Mouse (Mus musculus) forelimb bud, embryonic 11.5 days (tissue): ENCODE data around the gene Gm17622.
A peak's percentile ranks its signal among the peaks of the same experiment; 100 is the strongest.

ENCODE experiments used
- DNase-seq: peaks from one replicate; pipeline ENCODE4 v3.0.0-alpha.2; 2012; ENCODE audit warnings: low read depth, low spot score

Gm17622 gene

DNA sequence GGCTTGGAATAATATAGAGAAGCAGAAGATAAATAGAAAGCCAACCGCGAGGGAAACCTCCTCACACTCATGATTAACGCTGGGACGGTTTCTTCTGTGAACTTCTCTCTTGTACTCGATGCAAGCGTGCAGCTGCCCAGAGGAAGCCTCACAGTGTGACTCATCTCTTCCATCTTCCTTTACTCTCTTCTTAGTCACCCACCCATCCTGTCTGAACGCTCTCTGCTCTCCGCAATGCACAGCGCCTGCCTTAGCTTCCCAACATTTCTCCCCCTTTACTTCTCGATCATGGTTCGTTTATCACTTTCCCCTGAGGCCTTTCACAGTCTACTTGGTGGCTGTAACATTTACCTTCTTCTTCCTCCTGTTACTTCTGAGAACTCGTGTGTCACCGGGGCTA, 20.1 kb downstream of the Gm17622 start:
- DNase-seq: no peak

DNA sequence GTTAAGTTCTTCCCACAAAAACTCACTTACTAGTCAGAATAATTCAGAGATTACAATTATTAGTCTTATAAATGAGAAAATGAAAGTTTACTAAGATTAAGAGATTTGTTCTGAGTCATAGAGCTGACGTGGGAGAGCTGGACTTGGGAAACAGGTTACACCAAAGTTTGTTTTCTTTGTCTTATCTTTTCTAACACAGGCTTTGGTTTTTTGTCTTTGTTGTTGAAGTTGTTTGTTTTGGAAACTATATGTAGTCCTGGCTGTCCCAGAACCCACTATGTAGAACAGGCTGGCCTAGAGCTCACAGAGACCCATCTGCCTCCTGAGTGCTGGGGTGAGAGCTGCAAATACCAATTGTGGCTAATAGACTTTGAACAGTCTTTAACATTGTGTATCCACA, 20.7 kb downstream of the Gm17622 start:
- no peak for DNase-seq

DNA sequence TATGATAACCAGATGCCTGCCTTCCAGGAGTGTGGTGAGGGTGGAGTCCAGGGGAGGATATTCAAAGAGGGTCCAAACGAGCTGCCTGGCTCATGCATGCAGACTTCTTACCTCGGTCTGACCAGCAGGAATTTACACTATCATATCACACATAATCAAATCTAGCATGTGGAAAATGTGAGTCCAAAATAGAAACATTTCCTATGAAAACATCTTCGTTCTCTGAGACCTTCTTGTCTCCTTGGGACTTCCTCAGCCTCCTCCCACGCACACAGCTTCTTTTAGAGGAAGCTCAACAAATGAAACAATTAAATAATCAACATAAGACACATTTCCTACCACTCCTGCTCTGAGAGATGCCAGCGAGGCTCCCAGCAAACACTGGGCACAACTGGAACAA, 21.4 kb downstream of the Gm17622 start:
- peak; percentile 19 for DNase-seq

DNA sequence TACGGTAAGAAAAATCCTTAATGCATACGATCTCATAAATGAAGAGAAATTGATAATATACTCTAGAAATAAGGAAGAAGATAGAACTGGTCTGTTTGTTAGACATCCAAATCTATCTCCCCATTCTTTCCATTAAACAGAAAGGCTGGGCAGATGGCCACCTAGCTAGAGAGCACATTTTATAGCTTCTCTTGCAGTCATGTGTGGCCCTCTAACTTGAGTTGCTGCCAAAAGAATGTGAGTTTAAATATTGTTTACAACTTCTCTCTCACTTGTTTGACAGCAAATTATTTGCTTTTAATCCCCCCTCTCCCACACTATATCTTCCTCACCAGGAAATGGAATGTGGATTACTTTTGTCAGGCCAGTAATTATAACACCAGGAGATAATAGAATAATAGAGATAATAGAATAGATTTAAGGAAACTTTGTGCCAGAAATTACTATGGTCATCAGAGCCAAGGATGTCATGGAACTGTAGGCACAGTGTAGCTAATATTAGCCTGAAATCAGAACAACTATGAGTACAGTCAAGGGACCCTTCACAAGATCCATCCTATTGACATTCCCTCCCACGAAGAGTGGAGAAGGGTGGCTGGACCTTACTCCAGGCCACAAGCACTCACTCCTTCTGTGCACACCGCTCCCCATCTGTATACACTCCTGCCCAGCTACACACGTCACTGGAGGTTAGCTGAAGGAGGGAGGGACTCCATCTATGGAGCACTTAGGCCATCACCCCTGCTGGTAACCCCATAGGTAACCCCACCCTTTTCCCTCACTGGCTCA, 23.8 kb downstream of the Gm17622 start:
- no peak for DNase-seq

DNA sequence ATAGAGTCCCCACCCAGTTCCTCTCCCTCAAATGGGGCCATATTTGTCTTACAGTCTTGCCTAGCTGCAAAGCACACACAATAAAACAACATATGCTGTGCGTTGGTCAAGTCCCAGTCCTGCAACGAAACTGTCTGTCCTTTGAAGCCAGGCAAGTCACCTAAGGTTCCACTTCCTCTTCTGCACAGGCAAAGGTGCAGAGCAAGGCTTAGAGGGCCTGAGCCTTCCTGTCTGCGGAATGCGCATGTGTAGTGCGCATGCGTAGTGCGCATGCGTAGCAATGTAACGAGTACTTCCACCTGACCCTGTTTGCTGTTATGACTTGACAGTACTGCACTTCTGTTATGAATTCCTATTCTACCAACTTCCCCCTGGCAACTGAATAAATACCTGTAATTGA, 25.7 kb downstream of the Gm17622 start:
- DNase-seq: no peak

DNA sequence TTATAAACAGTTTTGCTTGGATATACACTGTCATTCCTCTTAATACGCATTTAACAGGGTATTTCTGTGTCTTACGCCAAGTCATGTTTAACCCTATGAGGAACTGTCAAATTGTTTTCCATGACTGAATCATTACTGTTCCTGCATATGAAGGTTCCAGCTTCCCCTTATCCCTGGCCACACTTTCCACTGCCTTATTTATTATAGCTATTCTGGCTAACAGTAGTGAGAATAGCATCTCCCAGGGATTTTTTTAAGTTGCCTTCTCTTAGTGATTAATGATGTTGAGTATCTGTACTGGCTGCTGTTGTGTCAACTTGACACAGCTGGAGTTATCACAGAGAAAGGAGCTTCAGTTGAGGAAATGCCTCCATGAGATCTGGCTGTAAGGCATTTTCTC, 26.8 kb downstream of the Gm17622 start:
- DNase-seq: no peak

DNA sequence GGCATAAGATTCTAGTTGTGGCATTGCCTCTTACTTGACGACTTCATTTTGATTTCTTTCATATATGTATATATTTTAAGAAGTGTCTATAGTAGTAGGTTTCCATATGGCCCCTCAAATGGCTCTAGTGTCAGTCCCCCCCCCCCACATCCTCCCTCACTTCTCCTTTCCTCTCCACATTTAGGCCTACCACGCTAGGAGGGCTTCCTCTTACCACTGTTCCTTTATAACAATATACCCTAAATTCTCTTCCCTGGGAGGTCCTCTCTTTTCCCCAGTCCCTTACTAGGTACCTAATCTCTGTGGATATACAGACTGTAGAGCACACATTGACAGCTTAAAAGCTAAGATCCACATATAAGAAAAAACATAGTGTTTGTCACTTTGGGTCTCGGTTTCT, 30.8 kb downstream of the Gm17622 start:
- DNase-seq: no peak

DNA sequence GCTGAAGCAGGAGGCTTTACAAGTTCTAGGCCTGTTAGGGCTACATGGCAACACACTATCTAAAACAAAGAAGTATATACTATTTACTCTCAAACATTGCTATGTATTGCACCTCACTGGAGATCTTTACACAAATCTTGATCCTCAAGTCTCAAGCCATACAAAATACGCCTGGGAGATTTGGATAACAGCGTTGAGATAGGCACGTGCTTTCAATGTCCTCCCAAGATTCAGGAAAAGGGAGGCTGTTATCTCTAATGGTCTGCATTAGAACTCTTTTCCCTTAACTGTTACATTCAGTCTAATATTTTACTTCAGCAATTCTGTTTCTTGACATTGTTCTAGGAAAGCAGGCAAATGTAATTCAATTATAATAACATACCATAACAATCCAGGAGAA, 36.5 kb downstream of the Gm17622 start:
- DNase-seq: no peak

DNA sequence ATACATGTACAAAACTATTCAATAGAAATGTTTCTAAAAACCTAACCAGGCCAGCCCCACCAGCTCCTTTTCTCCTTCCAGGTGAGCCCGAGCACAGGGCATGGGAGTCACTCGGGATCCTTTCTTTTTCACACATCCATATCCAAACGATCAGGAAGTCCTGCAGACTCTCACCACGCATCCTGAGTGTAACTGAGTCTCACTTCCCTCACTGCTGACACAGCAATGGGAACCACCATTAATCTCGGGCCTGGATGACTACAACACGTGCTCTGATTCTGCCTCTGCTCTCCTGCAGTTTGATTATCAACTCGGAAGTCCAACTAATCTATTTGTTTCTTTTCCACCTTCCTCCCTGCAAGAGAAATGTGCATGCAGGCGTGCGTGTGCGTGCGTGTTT, 37.3 kb downstream of the Gm17622 start:
- no peak for DNase-seq

DNA sequence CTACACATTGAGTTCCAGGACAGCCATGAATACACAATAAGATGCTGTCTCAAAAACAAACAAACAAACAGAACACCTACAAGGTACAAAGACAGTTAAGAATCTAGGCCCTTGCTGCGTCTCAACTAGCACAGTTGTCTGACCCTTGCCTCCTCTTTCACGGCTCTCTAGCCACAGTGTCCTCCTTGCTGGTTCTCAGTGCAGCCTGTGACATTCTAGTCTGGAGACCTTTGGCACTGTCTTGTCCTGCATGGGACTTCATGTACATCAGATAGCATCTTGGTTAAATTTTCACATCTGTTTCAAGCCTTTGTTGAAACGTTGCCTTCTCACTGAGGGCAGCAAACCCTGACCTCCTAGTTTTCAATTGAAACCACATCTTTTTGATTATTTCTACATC, 38.2 kb downstream of the Gm17622 start:
- DNase-seq: no peak

DNA sequence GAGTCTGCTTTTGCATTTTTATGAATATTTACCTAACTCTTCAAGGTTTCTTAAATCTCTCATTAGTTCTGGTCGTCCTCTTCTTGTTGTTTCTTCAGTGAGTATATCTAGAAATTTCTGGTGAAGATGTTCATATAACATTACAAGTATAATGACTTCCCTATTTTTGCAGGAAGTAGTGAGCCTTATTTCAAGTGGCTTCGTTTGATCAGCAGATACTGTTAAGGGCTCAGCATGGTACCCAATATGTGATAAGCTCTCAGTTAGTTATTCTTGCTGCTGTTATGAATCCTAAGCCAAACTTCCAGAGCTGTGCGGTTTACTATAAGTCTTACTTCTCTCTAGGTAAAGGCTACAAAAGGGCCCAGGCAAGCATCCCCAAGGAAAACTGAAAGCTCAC, 39.0 kb downstream of the Gm17622 start:
- no peak for DNase-seq

DNA sequence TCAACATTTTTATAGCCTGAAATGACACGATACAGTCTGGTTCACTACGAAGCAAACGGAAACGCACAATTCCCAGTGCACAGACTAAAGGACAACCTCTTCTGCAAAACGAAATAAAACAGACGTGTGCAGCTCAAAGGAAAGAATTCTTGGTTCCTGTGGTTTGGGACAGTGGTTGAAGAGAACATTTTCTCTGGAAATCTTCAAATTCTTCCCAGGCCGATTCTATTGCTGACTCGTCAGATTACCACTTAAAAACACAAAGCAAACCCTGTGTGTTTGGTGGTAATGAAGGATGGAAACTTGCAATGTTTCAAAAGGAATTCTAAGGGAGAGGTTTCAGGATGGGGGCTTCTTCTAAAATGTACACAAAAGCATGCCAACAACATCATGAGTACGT, 39.5 kb downstream of the Gm17622 start:
- DNase-seq: no peak

DNA sequence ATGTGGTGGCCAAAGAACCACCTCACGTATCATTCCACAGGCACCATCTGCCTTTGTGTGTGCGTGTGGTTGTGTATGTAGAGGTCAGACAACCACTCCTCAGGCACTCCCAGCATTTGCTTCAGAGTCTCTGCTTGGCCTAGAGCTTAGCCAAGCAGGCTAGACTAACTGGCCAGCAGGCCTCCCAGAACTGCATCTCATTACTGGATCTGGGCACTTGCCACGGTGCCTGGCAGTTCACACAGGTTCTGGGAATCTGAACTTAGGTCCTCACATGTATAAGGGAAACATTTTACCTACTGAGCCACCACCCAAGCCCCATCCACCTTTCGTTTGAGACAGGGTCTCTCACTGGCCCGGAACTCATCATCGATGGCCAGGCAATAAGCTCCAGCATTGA, 41.6 kb downstream of the Gm17622 start:
- no peak for DNase-seq

DNA sequence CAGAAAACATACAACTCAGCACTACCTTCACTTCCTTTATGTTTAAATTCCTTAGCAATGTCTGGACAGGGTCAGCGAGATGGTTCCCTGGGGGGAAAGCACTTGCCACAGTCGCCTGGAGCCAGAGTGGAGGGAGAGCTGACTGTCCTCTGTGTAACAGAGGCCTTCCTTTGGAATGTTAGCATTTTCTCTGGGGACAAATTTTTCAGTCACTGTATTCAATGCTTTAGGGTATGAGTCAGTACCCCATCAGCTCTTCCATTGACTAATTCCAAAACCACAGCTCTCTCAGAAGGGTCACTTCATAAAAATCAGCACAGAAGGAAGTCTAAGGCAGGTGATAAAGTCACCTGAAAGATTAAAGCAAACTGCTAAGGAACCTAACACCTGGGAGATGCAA, 43.2 kb downstream of the Gm17622 start:
- DNase-seq: no peak

DNA sequence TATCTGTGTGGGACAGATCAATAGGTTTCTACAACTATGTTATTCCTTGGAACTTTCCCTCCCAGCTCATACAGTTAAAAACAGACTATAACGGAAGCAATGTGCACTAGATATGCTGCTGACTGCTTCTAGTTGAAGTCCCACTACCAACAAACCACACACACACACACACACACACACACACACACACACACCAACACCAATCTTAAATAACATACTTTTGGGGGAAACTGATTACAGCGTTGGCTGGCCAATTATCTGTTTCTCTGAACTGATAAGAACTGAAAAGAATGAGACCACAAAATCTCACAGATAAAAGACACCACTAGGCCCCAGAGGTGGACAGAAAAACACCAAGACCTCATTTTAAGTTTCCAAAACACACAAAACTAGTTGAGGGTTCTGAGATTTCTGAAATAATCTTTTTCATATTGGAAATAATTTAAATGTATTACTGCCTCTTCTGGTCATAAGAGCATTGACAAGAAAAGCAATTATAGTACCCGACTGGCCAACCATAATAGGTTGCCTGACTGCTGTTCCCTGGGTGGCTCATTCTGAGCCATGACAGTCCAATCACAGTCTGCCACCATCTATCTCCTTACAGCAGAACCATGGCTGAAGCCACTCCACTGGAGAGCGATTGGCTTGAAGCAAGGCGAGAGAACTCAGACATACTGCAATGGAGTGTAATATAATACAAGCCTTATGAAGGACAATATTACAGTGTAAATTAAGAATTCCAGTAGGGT, 46.5 kb downstream of the Gm17622 start:
- no peak for DNase-seq

DNA sequence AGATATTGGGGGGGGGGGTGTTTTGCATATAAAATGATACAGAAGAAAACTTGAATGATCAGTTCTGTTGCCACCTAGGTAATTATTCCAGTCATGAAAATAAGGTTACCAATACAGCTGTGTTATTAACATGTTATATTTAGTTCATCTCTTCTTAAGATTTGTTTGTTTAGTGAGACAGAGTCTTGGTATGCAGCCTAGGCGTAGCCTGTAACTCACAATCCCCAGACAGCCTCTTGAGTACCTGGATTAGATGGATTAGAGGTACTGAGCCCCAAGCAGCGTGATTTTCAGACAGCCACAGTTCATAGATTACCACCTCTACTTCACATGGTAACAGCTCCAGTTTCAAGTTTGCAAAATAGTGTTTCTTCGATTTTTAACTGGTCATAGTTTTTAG, 47.6 kb downstream of the Gm17622 start:
- DNase-seq: no peak
